Mouse (Mus musculus) ES-Bruce4 (cell line): ENCODE data around the gene Disp3.

Experiments
- CTCF ChIP-seq: IDR thresholded peaks from one replicate; pipeline ENCODE4 v1.8.1; 2011; ENCODE audit warnings: low read depth, low read length
- EP300 ChIP-seq: IDR thresholded peaks from 2 replicates; pipeline ENCODE4 v1.6.1; 2011; ENCODE audit warnings: low read depth, low read length; ENCODE audit not compliant: insufficient read depth
- POLR2A ChIP-seq: IDR thresholded peaks from one replicate; pipeline ENCODE4 v1.8.1; 2011; ENCODE audit warnings: low read length; ENCODE audit not compliant: insufficient read depth

- no peak for TF ChIP-seq POLR2A
- TF ChIP-seq CTCF, result no peak
- TF ChIP-seq EP300, result no peak
These were observed 89.0 kb downstream of the Disp3 start for GRCm38 (mm10) chr4:148198721-148199120.
